Mouse (Mus musculus) ES-Bruce4 (cell line): ENCODE measurements around the gene Mmaa.

Experiments
- CTCF ChIP-seq: IDR thresholded peaks from one replicate; pipeline ENCODE4 v1.8.1; 2011; ENCODE audit warnings: low read depth, low read length
- POLR2A ChIP-seq: IDR thresholded peaks from one replicate; pipeline ENCODE4 v1.8.1; 2011; ENCODE audit warnings: low read length; ENCODE audit not compliant: insufficient read depth

DNA sequence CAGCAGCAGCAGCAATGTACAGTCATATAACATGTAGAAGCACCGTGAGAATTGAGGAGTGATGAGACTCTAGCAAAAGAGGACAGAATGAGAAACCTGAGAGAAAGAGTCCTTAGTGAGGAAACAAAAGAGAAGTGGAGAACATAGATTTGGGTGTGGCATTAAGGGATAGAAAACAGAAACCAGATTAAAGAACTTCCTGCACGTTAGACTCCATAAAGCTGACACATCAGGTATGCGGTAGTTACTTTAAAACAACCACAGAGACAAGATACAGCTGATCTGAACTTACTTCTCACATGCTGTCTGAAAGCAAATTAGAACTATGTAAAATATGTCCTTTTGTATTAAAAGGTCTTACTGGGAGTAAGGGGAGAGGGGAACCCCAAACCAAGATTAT lies 8.3 kb downstream of the Mmaa start:
- TF ChIP-seq POLR2A (no peak), CTCF (no peak)
